Mouse (Mus musculus): ENCODE measurements around the gene Chit1. TPM values are rescaled to one million over a fixed set of nuclear protein-coding genes. Genes with fewer than 3 reads are reported as not detected.
A peak's percentile ranks its signal among the peaks of the same experiment; 100 is the strongest.

Chit1 gene
- polyA plus RNA-seq, 1 experiment from 2014 or later = 0.09 TPM

DNA sequence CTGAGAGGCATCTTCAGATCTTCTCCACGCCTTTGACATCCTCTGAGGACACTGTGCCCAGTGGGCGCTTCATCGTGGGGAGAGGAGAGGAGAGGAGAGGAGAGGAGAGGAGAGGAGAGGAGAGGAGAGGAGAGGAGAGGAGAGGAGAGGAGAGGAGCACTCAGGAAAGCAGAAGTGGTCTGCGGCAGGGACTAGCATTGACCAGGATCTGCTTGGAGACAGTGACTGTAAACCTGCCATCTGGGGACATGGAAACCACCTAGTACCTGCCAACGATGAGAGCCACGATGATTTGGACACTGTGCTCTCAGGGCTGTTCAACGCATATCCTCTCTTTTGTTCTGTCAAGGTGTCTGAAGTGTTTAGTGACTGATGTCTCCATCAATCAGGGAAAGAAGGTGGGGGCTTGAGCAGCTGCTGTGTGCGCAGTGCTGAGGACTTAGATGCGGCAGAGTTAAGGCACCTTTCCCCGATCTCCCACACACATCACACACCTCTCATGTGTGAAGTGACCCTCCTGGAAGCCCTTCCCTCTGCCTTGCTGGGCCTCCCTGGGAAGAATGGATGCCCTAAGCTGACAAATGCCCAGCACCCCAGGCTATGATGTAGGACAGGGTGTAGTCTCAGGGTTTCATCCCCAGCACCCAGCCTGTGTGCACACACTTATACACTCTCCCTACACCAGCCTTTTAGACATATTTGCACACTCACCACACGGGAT, 5.8 kb upstream of the Chit1 start:
- Histone ChIP-seq H3K9me3 (no peaks in the 10 kb centered on the region), H3K36me3 (replicated peaks) (no peaks in the 10 kb centered on the region), H3K4me3 (no peak overlapping the region), H3K9ac (no peak overlapping the region), H3K27ac (no peak overlapping the region), H3K4me2 (no peak overlapping the region), H3K27me3 (replicated peaks) (no peaks in the 10 kb centered on the region), H3K4me1 (no peaks in the 10 kb centered on the region)
- no peak for ATAC-seq (replicated peaks)
- WGBS = 83% methylated on average over 11 of the region's 11 CpGs

DNA sequence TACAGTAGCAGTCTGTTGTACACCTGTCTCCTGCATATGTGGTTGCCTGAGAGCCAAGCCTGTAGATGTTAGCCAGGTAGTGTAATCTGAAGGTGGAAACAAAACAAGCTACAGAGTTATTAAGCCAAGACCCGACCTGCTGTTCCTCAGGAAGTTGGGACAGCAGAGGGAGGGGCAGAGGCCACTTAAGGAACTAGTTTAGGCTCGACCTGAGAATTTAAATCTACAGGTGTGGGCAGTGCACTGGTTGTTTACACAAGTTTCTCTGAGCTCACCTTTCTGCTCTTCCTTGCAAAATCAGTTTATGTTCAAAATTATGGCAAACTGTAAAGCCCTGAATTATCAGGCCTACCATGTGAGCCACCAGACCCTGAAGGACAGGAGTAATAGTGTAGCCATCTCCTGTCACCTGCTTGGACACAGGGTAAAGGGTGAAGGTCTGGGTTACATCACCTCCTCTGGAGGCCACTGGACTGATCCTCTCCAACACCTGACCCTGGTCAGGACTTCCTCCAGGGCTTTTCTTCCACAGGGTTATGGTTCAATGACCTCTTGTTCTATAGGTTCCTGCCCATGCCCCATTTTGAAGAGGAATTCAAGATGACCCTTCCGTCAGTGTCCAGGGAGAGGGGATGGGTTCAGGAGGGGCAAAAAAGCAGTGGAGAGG, 5.1 kb upstream of the Chit1 start:
- no peak for ATAC-seq (replicated peaks)
- H3K27ac ChIP-seq = no peak overlapping the region
- no peaks in the 10 kb centered on the region for H3K27me3 ChIP-seq (replicated peaks)
- H3K9ac ChIP-seq = no peak overlapping the region
- H3K4me1 ChIP-seq = no peaks in the 10 kb centered on the region
- WGBS = 63% methylated on average over 3 of the region's 3 CpGs
- H3K9me3 ChIP-seq = no peaks in the 10 kb centered on the region
- H3K36me3 ChIP-seq (replicated peaks) = no peaks in the 10 kb centered on the region
- H3K4me2 ChIP-seq = no peak overlapping the region
- no peak overlapping the region for H3K4me3 ChIP-seq

DNA sequence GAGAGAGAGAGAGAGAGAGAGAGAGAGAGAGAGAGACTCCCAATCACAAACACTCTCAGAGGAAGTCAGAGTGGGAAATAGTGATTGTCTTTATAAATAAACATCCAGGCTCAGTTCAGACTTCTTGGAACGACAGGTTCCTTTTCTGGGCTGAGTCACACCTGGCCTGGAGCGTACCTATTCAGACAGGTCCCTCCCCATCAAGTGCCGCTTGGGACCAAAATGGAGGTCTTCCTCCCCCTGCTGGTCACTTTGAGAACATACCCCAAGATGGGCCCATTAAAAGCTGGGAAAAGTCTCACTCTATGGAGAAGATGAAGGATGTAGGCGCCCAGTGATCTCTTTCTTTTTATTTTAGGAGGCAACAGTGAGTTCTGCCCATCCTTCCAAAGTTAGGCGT, 4.3 kb upstream of the Chit1 start:
- Histone ChIP-seq H3K4me1 (no peaks in the 10 kb centered on the region), H3K4me3 (no peak overlapping the region), H3K27ac (no peak overlapping the region), H3K9me3 (no peaks in the 10 kb centered on the region), H3K27me3 (replicated peaks) (no peaks in the 10 kb centered on the region), H3K4me2 (no peak overlapping the region), H3K36me3 (replicated peaks) (no peaks in the 10 kb centered on the region), H3K9ac (no peak overlapping the region)
- ATAC-seq (replicated peaks) = no peak
- 5% methylated on average over 5 of the region's 5 CpGs for WGBS

DNA sequence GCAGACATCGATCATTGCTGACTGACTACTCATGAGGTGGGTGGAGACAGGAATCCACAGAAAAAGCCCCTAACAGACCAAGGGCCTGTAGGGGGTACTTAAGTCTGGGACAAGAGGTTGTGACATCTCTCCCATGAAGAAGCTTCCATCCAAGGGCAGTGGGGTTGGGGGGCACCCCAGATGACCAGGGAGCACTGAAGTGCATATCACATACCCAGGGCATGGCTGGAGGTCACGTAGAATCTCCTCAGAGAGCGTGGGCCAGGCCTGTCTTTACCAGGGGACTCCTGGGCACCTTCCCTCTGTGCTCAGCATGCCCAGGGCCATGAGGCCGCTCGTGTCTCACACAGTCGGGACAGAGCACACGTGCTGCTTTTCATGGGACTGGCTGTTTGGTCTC, 3.3 kb upstream of the Chit1 start:
- H3K27ac ChIP-seq = no peak overlapping the region
- 88% methylated on average over 7 of the region's 7 CpGs for WGBS
- no peak overlapping the region for H3K4me2 ChIP-seq
- H3K27me3 ChIP-seq (replicated peaks) = no peaks in the 10 kb centered on the region
- no peaks in the 10 kb centered on the region for H3K36me3 ChIP-seq (replicated peaks)
- H3K9ac ChIP-seq = no peak overlapping the region
- no peak for ATAC-seq (replicated peaks)
- no peak overlapping the region for H3K4me3 ChIP-seq
- H3K9me3 ChIP-seq = no peaks in the 10 kb centered on the region
- no peaks in the 10 kb centered on the region for H3K4me1 ChIP-seq

DNA sequence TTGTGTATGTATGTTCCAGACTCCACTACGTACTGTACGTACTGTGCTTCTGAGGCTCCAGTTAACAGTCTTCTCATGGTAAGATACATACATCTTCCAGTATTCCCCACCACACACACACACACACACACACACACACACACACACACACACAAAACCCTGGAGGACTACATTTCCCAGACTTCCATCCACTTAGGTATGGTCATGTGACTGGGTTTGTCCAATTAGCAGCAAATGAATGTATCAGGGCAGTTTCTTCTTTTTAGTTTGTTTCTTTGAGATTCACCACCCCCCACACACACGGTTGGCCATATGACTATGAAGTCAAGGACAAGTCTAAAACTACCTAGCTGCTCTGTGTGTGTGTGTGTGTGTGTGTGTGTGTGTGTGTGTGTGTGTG, 1.0 kb upstream of the Chit1 start:
- no peaks in the 10 kb centered on the region for H3K36me3 ChIP-seq (replicated peaks)
- WGBS = 92% methylated on average over 3 of the region's 3 CpGs
- H3K9ac ChIP-seq = no peak overlapping the region
- H3K9me3 ChIP-seq = no peaks in the 10 kb centered on the region
- H3K27ac ChIP-seq = no peak overlapping the region
- ATAC-seq (replicated peaks) = no peak
- no peaks in the 10 kb centered on the region for H3K27me3 ChIP-seq (replicated peaks)
- no peak overlapping the region for H3K4me3 ChIP-seq
- no peak overlapping the region for H3K4me2 ChIP-seq
- no peaks in the 10 kb centered on the region for H3K4me1 ChIP-seq

DNA sequence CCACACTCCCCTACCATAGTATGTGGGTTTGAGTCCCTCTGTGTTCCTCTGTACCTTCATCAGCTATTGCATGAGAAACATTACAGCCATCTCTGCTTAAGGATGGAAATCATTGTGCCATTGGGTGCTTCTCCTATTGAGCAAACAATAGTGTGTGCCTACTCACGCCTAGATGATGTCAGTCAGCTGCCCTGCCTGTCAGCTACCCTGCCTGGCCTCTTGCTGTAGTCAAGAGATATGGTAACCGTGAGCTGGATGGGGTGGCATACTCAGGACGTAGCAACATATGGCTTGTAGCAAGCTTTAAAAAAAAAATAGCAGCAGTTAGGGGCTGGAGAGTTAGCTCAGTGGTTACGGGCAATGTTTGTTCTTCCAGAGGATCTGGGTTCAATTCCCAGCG, 593 bp upstream of the Chit1 start:
- no peak overlapping the region for H3K4me3 ChIP-seq
- H3K27ac ChIP-seq = no peak overlapping the region
- H3K9me3 ChIP-seq = no peaks in the 10 kb centered on the region
- no peaks in the 10 kb centered on the region for H3K36me3 ChIP-seq (replicated peaks)
- no peaks in the 10 kb centered on the region for H3K27me3 ChIP-seq (replicated peaks)
- WGBS = 91% methylated on average over 5 of the region's 5 CpGs
- no peak for ATAC-seq (replicated peaks)
- no peak overlapping the region for H3K9ac ChIP-seq
- H3K4me1 ChIP-seq = peaks cover 4% of the 10 kb centered on the region; the same call in 1 of the 2 replicates
- no peak overlapping the region for H3K4me2 ChIP-seq

DNA sequence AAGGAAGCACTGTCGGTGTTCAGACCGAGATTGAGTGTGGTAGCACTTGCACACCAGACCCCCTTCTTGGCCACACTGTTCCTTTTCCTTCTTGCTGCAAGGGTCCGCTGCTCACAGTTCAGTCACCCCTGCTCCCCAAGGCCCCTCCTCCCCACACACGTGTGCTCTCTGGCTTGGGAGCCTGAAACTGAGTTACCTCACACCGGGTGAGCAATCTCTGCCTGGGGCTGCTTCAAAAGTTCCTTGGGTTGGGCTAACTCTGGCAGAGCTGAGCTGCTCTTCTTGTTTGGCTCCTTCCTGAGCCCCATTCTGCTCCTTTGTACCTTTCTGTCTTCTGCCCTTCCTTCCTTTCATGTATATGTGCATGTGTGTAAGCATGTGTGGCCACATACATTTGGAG, 2.5 kb downstream of the Chit1 start:
- Histone ChIP-seq H3K4me3 (no peak overlapping the region), H3K36me3 (replicated peaks) (no peaks in the 10 kb centered on the region), H3K4me1 (peaks cover 6% of the 10 kb centered on the region; the same call in 1 of the 2 replicates), H3K9ac (no peak overlapping the region), H3K27me3 (replicated peaks) (no peaks in the 10 kb centered on the region), H3K9me3 (no peaks in the 10 kb centered on the region), H3K4me2 (no peak overlapping the region), H3K27ac (no peak overlapping the region)
- ATAC-seq (replicated peaks) = no peak
- WGBS = 71% methylated on average over 5 of the region's 5 CpGs

DNA sequence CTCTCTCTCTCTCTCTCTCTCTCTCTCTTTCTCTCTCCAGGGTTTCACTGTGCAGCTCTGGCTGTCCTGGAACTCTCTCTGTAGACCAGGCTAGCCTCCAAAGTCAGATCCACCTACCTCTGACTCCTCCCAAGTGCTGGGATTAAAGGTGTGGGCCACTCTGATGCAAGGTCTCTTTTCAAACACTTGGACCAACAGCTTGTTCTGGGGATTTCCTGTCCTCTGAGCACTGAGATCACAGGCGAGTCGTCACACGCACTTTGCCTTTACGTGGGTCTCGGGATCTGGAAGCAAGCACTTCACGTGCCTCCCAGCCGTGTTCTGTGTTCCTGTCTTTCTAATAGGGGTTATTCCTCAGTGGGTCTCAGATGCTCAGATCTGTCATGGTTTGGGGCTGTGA, 3.0 kb downstream of the Chit1 start:
- H3K9ac ChIP-seq = no peak overlapping the region
- no peak for ATAC-seq (replicated peaks)
- H3K27me3 ChIP-seq (replicated peaks) = no peaks in the 10 kb centered on the region

DNA sequence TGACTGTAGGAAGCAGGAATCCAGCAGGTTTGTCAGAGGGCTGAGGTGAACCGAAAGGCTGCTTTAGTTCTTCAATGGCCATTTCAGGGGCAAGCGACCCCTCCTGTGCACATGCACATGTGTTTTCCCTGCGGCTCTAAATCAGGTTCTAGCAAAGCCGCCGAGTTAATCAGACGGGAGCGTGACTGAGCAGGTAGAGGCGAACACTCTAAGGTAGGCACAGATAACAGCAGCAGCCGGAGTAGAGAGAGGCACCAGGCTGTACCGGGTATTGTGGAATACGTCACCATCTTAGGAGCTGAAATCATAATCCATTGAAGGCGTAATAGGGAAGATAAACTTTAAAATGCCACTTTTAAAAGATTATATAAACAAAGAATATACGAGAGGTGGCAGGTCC, 3.7 kb downstream of the Chit1 start:
- H3K27me3 ChIP-seq (replicated peaks) = no peaks in the 10 kb centered on the region
- no peaks in the 10 kb centered on the region for H3K9me3 ChIP-seq
- no peaks in the 10 kb centered on the region for H3K36me3 ChIP-seq (replicated peaks)
- no peak overlapping the region for H3K4me3 ChIP-seq
- no peak overlapping the region for H3K27ac ChIP-seq
- ATAC-seq (replicated peaks) = no peak
- no peak overlapping the region for H3K9ac ChIP-seq
- no peak overlapping the region for H3K4me2 ChIP-seq
- 83% methylated on average over 13 of the region's 13 CpGs for WGBS
- H3K4me1 ChIP-seq = peaks cover 6% of the 10 kb centered on the region; the same call in 1 of the 2 replicates

More for the DNA sequence above, 3.0 kb downstream of the Chit1 start:
- WGBS = 86% methylated on average over 7 of the region's 7 CpGs
- Histone ChIP-seq H3K4me2 (no peak overlapping the region), H3K27ac (no peak overlapping the region), H3K36me3 (replicated peaks) (no peaks in the 10 kb centered on the region), H3K4me1 (peaks cover 6% of the 10 kb centered on the region; the same call in 1 of the 2 replicates), H3K4me3 (no peak overlapping the region), H3K9me3 (no peaks in the 10 kb centered on the region)

DNA sequence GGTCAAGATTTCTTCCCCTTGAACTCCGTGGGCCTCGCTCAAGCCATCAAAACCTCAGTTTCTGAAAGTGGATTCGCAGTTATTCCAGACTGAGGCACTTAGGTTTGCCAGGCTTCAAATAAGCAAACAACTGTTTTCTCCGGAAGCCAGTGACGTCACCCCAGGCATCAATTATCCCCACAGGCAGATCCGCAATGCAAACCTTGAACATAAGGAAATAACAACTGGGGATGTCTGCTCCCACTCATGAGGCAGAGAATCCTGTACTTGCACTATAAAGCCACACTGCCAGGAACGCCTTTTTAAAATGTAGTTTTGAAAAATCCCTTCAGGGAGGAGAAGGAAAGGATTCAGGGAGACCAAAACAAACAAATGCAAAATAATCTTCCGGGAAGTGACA, 4.4 kb downstream of the Chit1 start:
- no peak overlapping the region for H3K4me3 ChIP-seq
- ATAC-seq (replicated peaks) = no peak
- H3K4me2 ChIP-seq = no peak overlapping the region
- no peaks in the 10 kb centered on the region for H3K9me3 ChIP-seq
- H3K27ac ChIP-seq = no peak overlapping the region
- H3K4me1 ChIP-seq = peaks cover 6% of the 10 kb centered on the region; the same call in 1 of the 2 replicates
- no peak overlapping the region for H3K9ac ChIP-seq
- no peaks in the 10 kb centered on the region for H3K36me3 ChIP-seq (replicated peaks)
- 64% methylated on average over 8 of the region's 8 CpGs for whole genome bisulfite sequencing
- no peaks in the 10 kb centered on the region for H3K27me3 ChIP-seq (replicated peaks)

DNA sequence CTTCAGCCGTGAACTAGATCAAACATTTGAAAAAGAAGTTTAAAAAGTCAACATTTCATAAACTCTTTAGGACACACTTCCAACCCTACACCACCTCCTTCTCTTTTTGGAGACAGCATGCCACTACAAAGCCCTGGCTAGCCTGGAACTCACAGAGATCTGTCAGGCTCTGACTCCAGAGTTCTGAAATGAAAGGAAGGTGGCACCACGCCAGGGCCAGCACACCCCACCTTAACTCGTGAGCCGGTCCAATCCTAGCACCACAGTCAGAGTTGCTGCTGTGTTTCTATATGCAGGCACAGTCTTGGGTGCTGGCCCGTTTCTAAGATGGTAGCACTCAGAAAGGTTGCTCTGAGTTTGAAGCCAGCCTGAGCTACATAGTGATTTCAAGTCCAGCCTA, 6.1 kb downstream of the Chit1 start:
- no peak for ATAC-seq (replicated peaks)
- WGBS = 73% methylated on average over 5 of the region's 5 CpGs
- H3K4me1 ChIP-seq = peaks cover 6% of the 10 kb centered on the region; the same call in 1 of the 2 replicates
- H3K36me3 ChIP-seq (replicated peaks) = no peaks in the 10 kb centered on the region
- no peak overlapping the region for H3K9ac ChIP-seq
- H3K4me3 ChIP-seq = no peak overlapping the region
- no peaks in the 10 kb centered on the region for H3K27me3 ChIP-seq (replicated peaks)
- H3K27ac ChIP-seq = no peak overlapping the region
- H3K9me3 ChIP-seq = no peaks in the 10 kb centered on the region
- H3K4me2 ChIP-seq = no peak overlapping the region

DNA sequence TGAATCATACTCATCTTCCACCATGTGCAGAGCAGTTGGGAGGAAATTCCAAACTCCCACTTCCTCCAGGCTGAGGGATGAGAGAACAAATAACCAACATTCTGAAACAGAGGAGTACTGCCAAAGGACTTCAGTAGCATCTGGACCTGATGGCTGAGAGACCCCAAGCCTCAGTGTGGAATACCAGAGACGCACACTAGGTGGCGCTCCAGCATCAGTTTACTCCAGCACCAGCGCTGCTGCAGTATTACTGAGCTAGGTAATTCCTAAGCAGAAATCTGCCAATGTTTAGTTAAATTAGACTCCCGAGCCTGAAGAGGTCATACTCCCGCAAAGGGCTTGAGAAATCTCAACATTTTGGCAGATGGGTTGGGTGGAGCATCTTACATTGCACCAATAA, 9.1 kb downstream of the Chit1 start:
- H3K9me3 ChIP-seq = no peaks in the 10 kb centered on the region
- H3K27ac ChIP-seq = no peak overlapping the region
- 5% methylated on average over 5 of the region's 5 CpGs for WGBS
- no peak overlapping the region for H3K4me2 ChIP-seq
- peaks cover 5% of the 10 kb centered on the region; the same call in 1 of the 2 replicates for H3K4me1 ChIP-seq
- no peak overlapping the region for H3K9ac ChIP-seq
- no peak overlapping the region for H3K4me3 ChIP-seq
- H3K36me3 ChIP-seq (replicated peaks) = no peaks in the 10 kb centered on the region
- H3K27me3 ChIP-seq (replicated peaks) = no peaks in the 10 kb centered on the region
- peak; percentile 66 for ATAC-seq (replicated peaks)

DNA sequence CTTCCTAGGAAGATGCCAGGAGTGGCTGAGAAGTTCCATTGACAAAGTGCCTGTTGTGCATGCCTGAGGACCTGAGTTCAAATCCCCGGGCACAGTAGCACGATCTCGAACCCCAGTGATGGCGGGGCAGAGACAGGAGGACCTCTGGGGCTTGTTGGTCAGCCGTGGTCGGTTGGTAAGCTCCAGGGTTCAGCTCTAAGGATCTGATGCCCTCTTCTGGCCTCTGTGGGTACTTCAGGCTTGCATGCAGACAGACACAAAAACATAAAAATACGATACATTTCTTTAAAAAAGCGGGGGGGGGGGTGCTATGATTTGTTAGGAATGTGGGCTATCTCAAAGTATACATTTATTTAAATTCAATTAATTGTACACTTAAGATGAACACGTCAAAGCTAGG, 11.2 kb downstream of the Chit1 start:
- Histone ChIP-seq H3K36me3 (replicated peaks) (no peaks in the 10 kb centered on the region), H3K9ac (no peak overlapping the region), H3K4me1 (no peaks in the 10 kb centered on the region), H3K9me3 (no peaks in the 10 kb centered on the region), H3K27ac (no peak overlapping the region), H3K4me2 (no peak overlapping the region), H3K4me3 (no peak overlapping the region), H3K27me3 (replicated peaks) (no peaks in the 10 kb centered on the region)
- ATAC-seq (replicated peaks) = no peak
- 55% methylated on average over 9 of the region's 9 CpGs for WGBS

All from midbrain, embryonic 15.5 days (tissue).